Mouse (Mus musculus) midbrain, embryonic 11.5 days (tissue): ENCODE data around the gene Hist2h2bb. TPM values are rescaled to one million over a fixed set of nuclear protein-coding genes. Genes with fewer than 3 reads are reported as not detected.
"Not testable (repeated sequence)": the region's sequence is repeated elsewhere in the genome, so short reads cannot be mapped to it uniquely, and the experiment has no call there.

Source experiments
- ATAC-seq: fragments of 200-750 bp; cut with Nextera tagmentation; 2 replicates; pipeline ENCODE4 v1.8.0; 2017; ENCODE audit warnings: moderate TSS enrichment, moderate library complexity; ENCODE audit not compliant: low FRiP score
- DNase-seq: peaks from one replicate; pipeline ENCODE4 v3.0.0; 2015; ENCODE audit warnings: low spot score; ENCODE audit errors: missing footprints
- H3K27ac ChIP-seq: fragments of 300-500 bp; sonication (generic); 2 replicates; pipeline ENCODE4 v1.5.1; 2014; ENCODE audit warnings: low read depth, low read length
- H3K27me3 ChIP-seq: fragments of 300-500 bp; sonication (generic); 2 replicates; pipeline ENCODE4 v1.6.1; 2014; ENCODE audit warnings: mild to moderate bottlenecking, low read length, moderate library complexity, mixed read lengths; ENCODE audit not compliant: control insufficient read depth, insufficient read depth
- H3K36me3 ChIP-seq: fragments of 300-500 bp; sonication (generic); 2 replicates; pipeline ENCODE4 v1.6.1; 2014; ENCODE audit warnings: mild to moderate bottlenecking, low read length, moderate library complexity, mixed read lengths; ENCODE audit not compliant: control insufficient read depth, insufficient read depth
- H3K4me1 ChIP-seq: fragments of 300-500 bp; sonication (generic); 2 replicates; pipeline ENCODE4 v1.6.1; 2014; ENCODE audit warnings: low read length; ENCODE audit not compliant: control insufficient read depth, insufficient read depth
- H3K4me2 ChIP-seq: fragments of 300-500 bp; sonication (generic); 2 replicates; pipeline ENCODE4 v1.6.1; 2014; ENCODE audit warnings: mild to moderate bottlenecking, moderate library complexity
- H3K4me3 ChIP-seq: fragments of 300-500 bp; sonication (generic); 2 replicates; pipeline ENCODE4 v1.5.1; 2014; ENCODE audit warnings: low read depth, low read length
- H3K9ac ChIP-seq: fragments of 300-500 bp; sonication (generic); 2 replicates; pipeline ENCODE4 v1.6.1; 2014; ENCODE audit warnings: low read length
- H3K9me3 ChIP-seq: fragments of 300-500 bp; sonication (generic); 2 replicates; pipeline ENCODE4 v1.6.1; 2016; ENCODE audit warnings: low read length; ENCODE audit not compliant: control insufficient read depth
- WGBS: fragments of 180-500 bp; shearing (Covaris S2); extraction: QIAGEN DNeasy Blood & Tissue Kit; methylation state at CpG from one replicate; pipeline ENCODE4 v1.1.7; 2014; 5-methylcytosine and 5-hydroxymethylcytosine counted together
- polyA plus RNA-seq: library from polyadenylated mRNA; unstranded; fragments of >200 nt; fragmentation: Nextera tagmentation; extraction: Ambion mirVana; gene quantifications from 2 replicates; pipeline ENCODE4 v1.2.1, GENCODE M21; 2014

Gene Hist2h2bb
- polyA plus RNA-seq, result 18.3 and 26.8 TPM in 2 replicates

DNA sequence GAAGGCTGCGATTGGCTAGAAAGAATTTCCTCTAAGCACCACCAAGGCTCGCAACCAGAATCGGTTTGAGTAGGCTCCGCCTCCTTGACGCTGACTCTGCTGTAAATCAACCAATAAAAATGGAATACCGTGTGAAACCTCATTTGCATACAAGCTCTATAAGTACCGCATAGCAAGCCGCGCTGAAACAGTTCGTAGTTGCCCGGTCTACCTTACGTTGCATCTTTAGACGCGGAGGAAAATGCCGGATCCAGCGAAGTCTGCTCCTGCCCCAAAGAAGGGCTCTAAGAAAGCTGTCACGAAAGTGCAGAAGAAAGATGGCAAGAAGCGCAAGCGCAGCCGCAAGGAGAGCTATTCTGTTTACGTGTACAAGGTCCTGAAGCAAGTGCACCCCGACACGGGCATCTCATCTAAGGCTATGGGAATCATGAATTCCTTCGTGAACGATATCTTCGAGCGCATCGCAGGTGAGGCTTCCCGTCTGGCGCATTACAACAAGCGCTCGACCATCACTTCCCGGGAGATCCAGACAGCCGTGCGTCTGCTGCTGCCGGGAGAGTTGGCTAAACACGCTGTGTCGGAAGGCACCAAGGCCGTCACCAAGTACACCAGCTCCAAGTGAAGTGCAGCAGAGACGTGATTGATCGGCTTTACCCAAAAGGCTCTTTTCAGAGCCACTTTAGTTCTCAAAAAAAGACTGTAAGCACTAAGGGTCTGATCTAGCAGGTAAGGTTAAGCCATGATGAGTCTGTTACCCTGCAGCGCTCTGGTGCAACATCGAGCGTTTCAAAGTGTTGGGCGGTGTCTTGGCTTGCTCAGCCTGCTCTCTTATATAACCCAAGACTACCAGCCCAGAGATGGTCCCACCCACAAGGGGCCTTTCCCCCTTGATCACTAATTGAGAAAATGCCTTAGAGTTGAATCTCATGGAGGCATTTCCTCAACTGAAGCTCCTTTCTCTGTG, at the start of gene Hist2h2bb:
TSS of gene Hist2h2bb (plus strand) at position 242 of the 964 bp plus-strand sequence.
- H3K4me1 ChIP-seq, result peaks cover 6% of the 10 kb centered on the region
- peak within 1 kb of the TSS; percentile 81 for H3K9ac ChIP-seq
- DNase-seq (peak; percentile 100), ATAC-seq (peak; percentile 98)
- under 1% methylated on average over 45 of the region's 45 CpGs for WGBS
- no peaks in the 10 kb centered on the region for H3K36me3 ChIP-seq
- H3K27me3 ChIP-seq, result no peaks in the 10 kb centered on the region
- peak within 1 kb of the TSS; percentile 97 for H3K27ac ChIP-seq
- H3K4me2 ChIP-seq, result peak within 1 kb of the TSS; percentile 82
- H3K4me3 ChIP-seq, result peak within 1 kb of the TSS; percentile 40
- H3K9me3 ChIP-seq, result no peaks in the 10 kb centered on the region

DNA sequence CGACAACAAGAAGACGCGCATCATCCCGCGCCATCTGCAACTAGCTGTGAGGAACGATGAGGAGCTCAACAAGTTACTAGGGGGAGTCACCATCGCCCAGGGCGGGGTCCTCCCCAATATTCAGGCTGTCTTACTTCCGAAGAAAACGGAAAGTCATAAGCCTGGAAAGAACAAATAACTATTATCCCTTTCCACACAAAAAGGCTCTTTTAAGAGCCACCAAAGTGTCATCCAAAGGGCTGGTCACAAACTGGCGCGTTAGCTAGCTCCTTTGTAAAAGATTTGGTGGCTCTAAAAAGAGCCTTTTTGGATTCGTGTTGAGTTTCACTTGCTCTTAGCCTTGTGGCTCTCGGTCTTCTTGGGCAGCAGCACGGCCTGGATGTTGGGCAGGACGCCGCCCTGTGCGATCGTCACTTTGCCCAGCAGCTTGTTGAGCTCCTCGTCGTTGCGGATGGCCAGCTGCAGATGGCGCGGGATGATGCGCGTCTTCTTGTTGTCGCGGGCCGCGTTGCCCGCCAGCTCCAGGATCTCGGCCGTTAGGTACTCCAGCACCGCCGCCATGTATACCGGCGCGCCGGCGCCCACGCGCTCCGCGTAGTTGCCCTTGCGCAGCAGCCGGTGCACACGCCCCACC, 49.3 kb upstream of the Hist2h2bb start:
- WGBS, result under 1% methylated on average over 33 of the region's 47 CpGs
- peak; percentile 97 for DNase-seq

DNA sequence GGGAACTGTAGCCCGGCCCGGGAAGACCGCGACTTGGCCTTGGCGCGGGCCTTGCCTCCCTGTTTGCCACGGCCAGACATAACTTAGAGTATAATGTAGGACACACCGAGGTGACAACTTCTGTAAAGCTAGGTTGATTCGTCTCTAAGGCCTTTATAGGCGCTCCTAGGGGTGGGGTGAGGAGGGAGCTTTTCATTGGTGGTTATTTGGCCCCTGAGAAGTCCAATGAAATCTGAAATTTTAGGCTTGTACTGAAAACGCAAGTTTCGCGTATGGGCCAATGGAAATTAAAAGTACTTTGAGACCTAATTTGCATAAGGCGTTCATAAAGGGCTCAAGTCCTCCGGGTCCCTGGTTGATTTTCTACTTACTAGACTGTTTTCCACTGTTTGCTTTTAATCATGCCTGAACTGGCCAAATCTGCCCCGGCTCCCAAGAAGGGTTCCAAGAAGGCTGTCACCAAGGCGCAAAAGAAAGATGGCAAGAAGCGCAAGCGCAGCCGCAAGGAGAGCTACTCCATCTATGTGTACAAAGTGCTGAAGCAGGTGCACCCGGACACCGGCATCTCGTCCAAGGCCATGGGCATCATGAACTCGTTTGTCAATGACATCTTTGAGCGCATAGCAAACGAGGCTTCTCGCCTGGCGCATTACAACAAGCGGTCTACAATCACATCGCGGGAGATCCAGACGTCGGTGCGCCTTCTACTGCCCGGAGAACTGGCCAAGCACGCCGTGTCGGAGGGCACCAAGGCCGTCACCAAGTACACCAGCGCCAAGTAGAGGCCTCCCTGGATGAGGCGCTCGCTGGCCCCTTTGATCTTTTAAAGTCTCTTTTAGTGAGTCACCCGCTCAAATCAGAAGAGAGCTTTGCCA, 48.5 kb upstream of the Hist2h2bb start, which contains the start of the genes Hist2h2ac and Hist2h2be:
TSS of gene Hist2h2ac (minus strand) at position 116 of the 875 bp plus-strand sequence.
TSS of gene Hist2h2be (plus strand) at position 355 of the 875 bp plus-strand sequence.
- ATAC-seq (peak; percentile 88), DNase-seq (peak; percentile 98)
- Histone ChIP-seq H3K36me3 (no peaks in the 10 kb centered on the region), H3K4me2 (peak within 1 kb of the TSS; percentile 85), H3K27me3 (no peaks in the 10 kb centered on the region), H3K4me3 (peak within 1 kb of the TSS; percentile 60), H3K9me3 (no peaks in the 10 kb centered on the region), H3K27ac (peak within 1 kb of the TSS; percentile 96), H3K9ac (peak within 1 kb of the TSS; percentile 94), H3K4me1 (peaks cover 24% of the 10 kb centered on the region)
- under 1% methylated on average over 43 of the region's 43 CpGs for WGBS

More for the DNA sequence above, 49.3 kb upstream of the Hist2h2bb start:
- ATAC-seq, result peak; percentile 14
- not testable (repeated sequence) for H3K36me3 ChIP-seq, H3K9me3 ChIP-seq, H3K27me3 ChIP-seq
- H3K4me1 ChIP-seq, result peaks cover 20% of the 10 kb centered on the region
- H3K27ac ChIP-seq, result peak overlapping the region; percentile 96
- H3K4me2 ChIP-seq, result peak overlapping the region; percentile 85
- peak overlapping the region; percentile 94 for H3K9ac ChIP-seq
- peak overlapping the region; percentile 60 for H3K4me3 ChIP-seq

DNA sequence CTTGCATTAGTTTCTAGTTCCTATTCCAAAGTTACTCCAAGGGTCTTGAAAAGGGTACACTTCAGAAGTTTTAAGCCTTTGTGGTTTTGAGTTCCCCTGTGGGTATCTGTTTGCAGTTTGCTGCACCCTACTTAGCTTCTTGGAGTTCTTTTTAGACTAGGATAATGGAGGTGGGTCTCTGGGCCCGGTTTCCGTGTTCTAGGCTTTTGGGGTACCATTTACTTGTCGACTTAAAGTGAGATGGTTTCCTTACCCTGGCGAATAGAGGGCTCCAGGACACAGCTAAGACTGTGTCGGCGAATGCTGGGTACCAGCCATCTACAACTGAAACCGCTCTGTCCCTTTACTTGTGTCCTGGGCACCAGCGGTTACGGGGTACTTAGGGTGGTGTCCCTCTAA, 47.9 kb upstream of the Hist2h2bb start:
- Histone ChIP-seq H3K4me2 (peak overlapping the region; percentile 85), H3K4me1 (peaks cover 26% of the 10 kb centered on the region), H3K27ac (peak overlapping the region; percentile 96), H3K4me3 (peak overlapping the region; percentile 60), H3K9ac (peak overlapping the region; percentile 94), H3K9me3 (no peaks in the 10 kb centered on the region), H3K27me3 (no peaks in the 10 kb centered on the region), H3K36me3 (no peaks in the 10 kb centered on the region)
- 14% methylated on average over 9 of the region's 9 CpGs for WGBS
- ATAC-seq (no peak), DNase-seq (peak; percentile 93)

DNA sequence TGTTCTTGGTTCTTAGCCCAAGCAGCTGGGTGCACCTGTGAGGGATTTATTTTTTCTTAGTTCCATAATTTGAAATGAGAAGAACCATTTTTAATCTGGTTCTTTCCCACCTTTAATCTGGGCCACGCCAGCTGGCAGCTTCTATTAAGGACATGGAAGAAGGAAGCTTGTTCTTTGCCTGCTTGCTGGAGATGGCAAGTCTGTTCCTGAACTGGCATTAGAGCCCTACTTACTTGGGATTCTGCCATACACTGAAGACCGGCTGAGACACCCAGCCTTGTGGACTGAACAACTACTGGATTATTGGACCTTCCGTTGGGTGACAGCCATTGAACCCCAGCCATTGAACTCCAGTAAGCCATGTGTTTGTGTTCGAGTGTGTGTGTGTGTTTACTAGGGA, 46.8 kb upstream of the Hist2h2bb start:
- WGBS, result 89% methylated on average over 4 of the region's 4 CpGs
- Histone ChIP-seq H3K27ac (no peak overlapping the region), H3K4me2 (peak overlapping the region; percentile 5), H3K9ac (no peak overlapping the region), H3K4me3 (no peak overlapping the region), H3K36me3 (no peaks in the 10 kb centered on the region), H3K4me1 (peaks cover 26% of the 10 kb centered on the region), H3K9me3 (no peaks in the 10 kb centered on the region), H3K27me3 (no peaks in the 10 kb centered on the region)
- DNase-seq, result no peak
- no peak for ATAC-seq

DNA sequence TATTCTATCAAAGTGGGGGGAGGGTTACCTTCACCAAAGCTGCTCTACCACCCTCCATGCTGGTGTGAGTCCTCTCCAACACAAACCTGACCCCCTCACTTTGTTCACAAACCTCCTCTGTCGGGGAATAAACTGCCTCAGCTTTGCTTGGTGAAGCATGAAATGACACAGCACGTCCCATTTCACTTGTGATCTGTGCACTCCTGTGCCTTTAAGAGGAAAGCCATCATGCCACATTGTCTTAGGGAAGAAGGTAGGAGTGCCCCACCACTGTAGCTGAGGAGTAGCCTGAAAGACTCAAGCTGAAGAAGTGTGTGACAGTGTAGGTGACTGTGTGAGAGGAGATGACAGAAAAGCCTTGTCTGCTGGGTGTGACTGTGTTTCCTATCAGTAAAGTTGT, 44.1 kb upstream of the Hist2h2bb start:
- 15% methylated on average over 2 of the region's 2 CpGs for WGBS
- no peak for DNase-seq
- no peak overlapping the region for H3K4me2 ChIP-seq
- H3K27ac ChIP-seq, result no peak overlapping the region
- H3K9me3 ChIP-seq, result no peaks in the 10 kb centered on the region
- no peaks in the 10 kb centered on the region for H3K27me3 ChIP-seq
- no peak for ATAC-seq
- H3K4me3 ChIP-seq, result no peak overlapping the region
- H3K4me1 ChIP-seq, result peaks cover 21% of the 10 kb centered on the region
- H3K36me3 ChIP-seq, result no peaks in the 10 kb centered on the region
- peak overlapping the region; percentile 18 for H3K9ac ChIP-seq

DNA sequence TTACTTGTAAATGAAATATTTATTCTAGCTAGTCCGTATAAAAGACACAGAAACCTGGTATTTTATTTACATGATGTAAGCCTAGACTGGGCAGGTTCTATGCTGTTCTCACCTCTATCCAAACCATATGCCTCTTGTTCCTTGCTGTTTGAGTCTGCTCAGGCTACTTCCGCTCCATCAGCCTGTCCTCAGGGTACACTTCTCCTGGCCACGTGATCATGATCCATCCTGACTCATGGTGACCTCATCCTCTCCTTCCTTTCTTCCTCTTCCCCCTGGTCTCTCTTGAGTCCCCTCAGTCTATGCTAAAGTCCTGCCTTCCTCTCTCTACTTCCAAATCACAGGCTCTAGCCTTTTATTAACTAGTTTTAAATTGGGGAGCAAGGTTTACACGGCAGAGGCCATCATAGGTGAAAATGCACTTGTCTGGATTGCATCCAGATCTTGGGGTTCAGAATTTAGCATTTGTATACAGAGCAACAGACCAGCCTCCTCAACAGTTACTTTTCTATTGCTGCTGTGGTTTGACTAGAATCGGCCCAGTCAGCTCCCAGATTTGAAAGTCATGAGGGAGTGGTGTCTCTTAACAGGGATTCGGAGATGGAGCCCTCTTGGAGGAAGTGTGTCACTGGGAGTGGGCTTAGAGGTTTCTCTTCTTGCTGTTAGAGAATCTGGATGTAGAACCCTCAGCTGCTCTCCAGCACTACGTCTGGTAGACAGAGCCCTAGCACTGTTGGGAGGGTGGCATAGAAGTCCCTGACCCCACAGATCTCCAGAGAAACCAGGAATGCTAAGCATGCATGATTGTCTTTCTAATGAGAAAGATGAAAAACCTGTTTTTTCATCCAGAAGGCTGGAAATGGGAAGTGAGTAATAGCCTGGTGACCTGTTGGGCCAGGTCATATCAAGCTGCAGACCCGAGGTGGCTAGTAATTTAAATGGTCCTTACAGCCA, 42.6 kb upstream of the Hist2h2bb start:
- Histone ChIP-seq H3K27me3 (no peaks in the 10 kb centered on the region), H3K4me3 (no peak overlapping the region), H3K4me2 (no peak overlapping the region), H3K9me3 (no peaks in the 10 kb centered on the region), H3K9ac (no peak overlapping the region), H3K36me3 (no peaks in the 10 kb centered on the region), H3K4me1 (peaks cover 15% of the 10 kb centered on the region; the same call in 1 of the 2 replicates), H3K27ac (no peak overlapping the region)
- WGBS, result 76% methylated on average over 8 of the region's 8 CpGs
- no peak for DNase-seq
- ATAC-seq, result no peak

DNA sequence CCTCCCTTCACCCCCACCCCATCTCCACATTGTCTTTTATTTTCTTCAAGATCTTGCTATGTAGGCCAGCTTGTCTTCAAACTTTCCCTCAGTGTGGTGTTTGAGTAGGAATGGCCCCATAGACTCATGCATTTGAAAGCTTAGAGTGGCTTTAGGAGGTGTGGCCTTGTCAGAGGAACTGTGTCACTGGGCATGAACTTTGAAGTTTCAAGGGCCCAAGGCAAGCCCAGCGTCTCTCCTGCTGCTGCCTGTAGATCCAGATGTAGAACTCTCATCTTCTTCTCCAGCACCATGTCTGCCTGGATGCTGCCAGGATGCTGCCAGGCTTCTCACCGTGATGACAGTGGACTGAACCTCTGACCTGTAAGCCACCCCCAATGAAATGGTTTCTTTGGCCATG, 40.7 kb upstream of the Hist2h2bb start:
- DNase-seq (no peak), ATAC-seq (no peak)
- Histone ChIP-seq H3K27ac (no peak overlapping the region), H3K27me3 (no peaks in the 10 kb centered on the region), H3K36me3 (no peaks in the 10 kb centered on the region), H3K9ac (no peak overlapping the region), H3K4me1 (peaks cover 7% of the 10 kb centered on the region; the same call in 1 of the 2 replicates), H3K4me2 (no peak overlapping the region), H3K4me3 (no peak overlapping the region), H3K9me3 (no peaks in the 10 kb centered on the region)
- 87% methylated on average over 2 of the region's 2 CpGs for WGBS
